In genomic region chr6:141404649-141405048, GRCm38 (mm10) we compare ENCODE assay signal across 13 mouse cellular contexts.
"Had no signal": no experiment of that assay in that cellular context is flagged by ENCODE, and none has a peak within 500 bp of the region (broad histone marks: within the 10 kb centered on the region; RNA-seq: fewer than 3 reads in every experiment).

No protein-coding gene starts in this region.

- DNase-seq: kidney, adult 18-20 months; kidney, postnatal 4 days; lung, adult 2 months; lung, postnatal 10 days; right cerebral cortex, postnatal 14 days; thymus, postnatal 36 days had no signal

- H3K4me3 ChIP-seq: layer of hippocampus, adult 2 months; limb, embryonic 13.5 days; liver, embryonic 15.5 days; megakaryocyte, embryonic 14.5 days; midbrain, embryonic 13.5 days had no signal

- ATAC-seq: midbrain, embryonic 13.5 days had no signal

- H3K4me1 ChIP-seq: liver, embryonic 15.5 days; midbrain, embryonic 13.5 days had no signal

- H3K27me3 ChIP-seq: limb, embryonic 13.5 days; liver, embryonic 15.5 days; megakaryocyte, embryonic 14.5 days; midbrain, embryonic 13.5 days had no signal

- H3K4me2 ChIP-seq: limb, embryonic 13.5 days; liver, embryonic 11.5 days; liver, embryonic 15.5 days; midbrain, embryonic 13.5 days had no signal

- H3K9me3 ChIP-seq: limb, embryonic 13.5 days; liver, embryonic 15.5 days; megakaryocyte, embryonic 14.5 days; midbrain, embryonic 13.5 days had no signal

- H3K36me3 ChIP-seq: limb, embryonic 13.5 days; liver, embryonic 15.5 days; midbrain, embryonic 13.5 days had no signal

- H3K9ac ChIP-seq: limb, embryonic 13.5 days; liver, embryonic 15.5 days; midbrain, embryonic 13.5 days had no signal

- H3K27ac ChIP-seq: layer of hippocampus, adult 2 months; limb, embryonic 13.5 days; liver, embryonic 15.5 days; macrophage; midbrain, embryonic 13.5 days had no signal
